Mouse (Mus musculus) liver, embryonic 12.5 days (tissue): Measurements from ENCODE around the gene Abracl. TPM values are rescaled to one million over a fixed set of nuclear protein-coding genes. Genes with fewer than 3 reads are reported as not detected.

Experiments
- ATAC-seq: fragments of 200-750 bp; cut with Nextera tagmentation; 2 replicates; pipeline ENCODE4 v1.8.0; 2017; ENCODE audit warnings: moderate number of reproducible peaks, mild to moderate bottlenecking, moderate library complexity
- H3K27ac ChIP-seq: fragments of 300-500 bp; sonication (generic); 2 replicates; pipeline ENCODE4 v1.5.1; 2016; ENCODE audit warnings: mild to moderate bottlenecking
- H3K27me3 ChIP-seq: fragments of 300-500 bp; sonication (generic); replicated peaks from 2 replicates; pipeline ENCODE4 v1.6.1; 2016; ENCODE audit warnings: mild to moderate bottlenecking, moderate library complexity
- H3K36me3 ChIP-seq: fragments of 300-500 bp; sonication (generic); 2 replicates; pipeline ENCODE4 v1.6.1; 2016; ENCODE audit warnings: mild to moderate bottlenecking, moderate library complexity
- H3K4me1 ChIP-seq: fragments of 300-500 bp; sonication (generic); 2 replicates; pipeline ENCODE4 v1.6.1; 2016
- H3K4me2 ChIP-seq: fragments of 300-500 bp; sonication (generic); 2 replicates; pipeline ENCODE4 v1.6.1; 2016; ENCODE audit warnings: mild to moderate bottlenecking, moderate library complexity
- H3K4me3 ChIP-seq: fragments of 300-500 bp; sonication (generic); 2 replicates; pipeline ENCODE4 v1.5.1; 2016; ENCODE audit warnings: mild to moderate bottlenecking, moderate library complexity
- H3K9ac ChIP-seq: fragments of 300-500 bp; sonication (generic); 2 replicates; pipeline ENCODE4 v1.6.1; 2016; ENCODE audit warnings: mild to moderate bottlenecking, moderate library complexity
- H3K9me3 ChIP-seq: fragments of 300-500 bp; sonication (generic); replicated peaks from 2 replicates; pipeline ENCODE4 v1.6.1; 2016; ENCODE audit warnings: mild to moderate bottlenecking, moderate library complexity
- WGBS: fragments of 180-500 bp; shearing (Covaris S2); methylation state at CpG from one replicate; pipeline ENCODE4 v1.1.7; 2016; ENCODE audit not compliant: insufficient replicate concordance; 5-methylcytosine and 5-hydroxymethylcytosine counted together
- polyA plus RNA-seq: library from polyadenylated mRNA; unstranded; fragments of >200 nt; fragmentation: Nextera tagmentation; extraction: Ambion mirVana; gene quantifications from 2 replicates; pipeline ENCODE4 v1.2.1, GENCODE M21; 2016

Abracl gene
- polyA plus RNA-seq, 1 experiment from 2014 or later, result 77.1 TPM

- Histone ChIP-seq H3K27me3 (no peaks in the 10 kb centered on the region), H3K4me3 (no peak overlapping the region), H3K9me3 (no peaks in the 10 kb centered on the region), H3K36me3 (peaks cover 24% of the 10 kb centered on the region), H3K4me2 (no peak overlapping the region), H3K4me1 (peaks cover 15% of the 10 kb centered on the region), H3K9ac (no peak overlapping the region), H3K27ac (no peak overlapping the region)
- no peak for ATAC-seq
- 84% methylated on average over 7 of the region's 7 CpGs for WGBS
Measured at GRCm38 (mm10) chr10:18020443-18020842, 2.6 kb downstream of the Abracl start.

- H3K36me3 ChIP-seq, result peaks cover 34% of the 10 kb centered on the region
- WGBS, result 80% methylated on average over 5 of the region's 5 CpGs
Measured at GRCm38 (mm10) chr10:18011761-18012160, 11.3 kb downstream of the Abracl start.

GRCm38 (mm10) chr10:18009744-18010143, 13.3 kb downstream of the Abracl start:
- Histone ChIP-seq H3K4me3 (no peak overlapping the region), H3K27me3 (no peaks in the 10 kb centered on the region), H3K36me3 (peaks cover 23% of the 10 kb centered on the region), H3K4me2 (no peak overlapping the region), H3K27ac (no peak overlapping the region), H3K9me3 (no peaks in the 10 kb centered on the region), H3K9ac (no peak overlapping the region), H3K4me1 (no peaks in the 10 kb centered on the region)
- ATAC-seq, result no peak
- WGBS, result 64% methylated on average over 1 of the region's 1 CpGs

More at GRCm38 (mm10) chr10:18011761-18012160, 11.3 kb downstream of the Abracl start:
- Histone ChIP-seq H3K9me3 (no peaks in the 10 kb centered on the region), H3K27ac (no peak overlapping the region), H3K4me1 (no peaks in the 10 kb centered on the region), H3K4me3 (no peak overlapping the region), H3K9ac (no peak overlapping the region), H3K27me3 (no peaks in the 10 kb centered on the region), H3K4me2 (no peak overlapping the region)
- no peak for ATAC-seq

- Histone ChIP-seq H3K9me3 (no peaks in the 10 kb centered on the region), H3K9ac (no peak overlapping the region), H3K4me2 (no peak overlapping the region), H3K4me1 (no peaks in the 10 kb centered on the region), H3K27ac (no peak overlapping the region), H3K36me3 (peaks cover 15% of the 10 kb centered on the region; the same call in 1 of the 2 replicates), H3K4me3 (no peak overlapping the region), H3K27me3 (no peaks in the 10 kb centered on the region)
- no peak for ATAC-seq
Measured at GRCm38 (mm10) chr10:18008118-18008517, 15.0 kb downstream of the Abracl start.

GRCm38 (mm10) chr10:18007243-18007642, 15.8 kb downstream of the Abracl start:
- H3K4me1 ChIP-seq, result no peaks in the 10 kb centered on the region
- peaks cover 15% of the 10 kb centered on the region; the same call in 1 of the 2 replicates for H3K36me3 ChIP-seq
- H3K27me3 ChIP-seq, result no peaks in the 10 kb centered on the region
- ATAC-seq, result no peak
- no peak overlapping the region for H3K27ac ChIP-seq
- 70% methylated on average over 3 of the region's 3 CpGs for WGBS
- H3K4me3 ChIP-seq, result no peak overlapping the region
- no peaks in the 10 kb centered on the region for H3K9me3 ChIP-seq
- H3K4me2 ChIP-seq, result no peak overlapping the region
- H3K9ac ChIP-seq, result no peak overlapping the region

- Histone ChIP-seq H3K27ac (no peak overlapping the region), H3K27me3 (no peaks in the 10 kb centered on the region), H3K4me1 (no peaks in the 10 kb centered on the region), H3K9ac (no peak overlapping the region), H3K4me3 (no peak overlapping the region), H3K4me2 (no peak overlapping the region), H3K9me3 (no peaks in the 10 kb centered on the region), H3K36me3 (peaks cover 15% of the 10 kb centered on the region; the same call in 1 of the 2 replicates)
- 78% methylated on average over 1 of the region's 1 CpGs for WGBS
- no peak for ATAC-seq
Measured at GRCm38 (mm10) chr10:18006756-18007155, 16.3 kb downstream of the Abracl start.

GRCm38 (mm10) chr10:18005136-18005955, 17.7 kb downstream of the Abracl start:
- H3K27me3 ChIP-seq, result no peaks in the 10 kb centered on the region
- H3K27ac ChIP-seq, result no peak overlapping the region
- peaks cover 8% of the 10 kb centered on the region; the same call in 1 of the 2 replicates for H3K36me3 ChIP-seq
- ATAC-seq, result no peak
- no peaks in the 10 kb centered on the region for H3K4me1 ChIP-seq
- H3K9ac ChIP-seq, result no peak overlapping the region
- no peak overlapping the region for H3K4me2 ChIP-seq
- no peaks in the 10 kb centered on the region for H3K9me3 ChIP-seq
- no peak overlapping the region for H3K4me3 ChIP-seq
- 68% methylated on average over 7 of the region's 7 CpGs for WGBS

GRCm38 (mm10) chr10:18003966-18004637, 19.0 kb downstream of the Abracl start:
- H3K36me3 ChIP-seq, result 0 out of 2 replicates have a peak, but pooled peaks cover 1% of the 10 kb centered on the region

GRCm38 (mm10) chr10:17990576-17990975, 32.5 kb downstream of the Abracl start:
- H3K36me3 ChIP-seq, result no peaks in the 10 kb centered on the region
- H3K4me3 ChIP-seq, result no peak overlapping the region
- no peak for ATAC-seq
- H3K9ac ChIP-seq, result no peak overlapping the region
- H3K27me3 ChIP-seq, result no peaks in the 10 kb centered on the region
- H3K4me1 ChIP-seq, result no peaks in the 10 kb centered on the region
- H3K27ac ChIP-seq, result no peak overlapping the region
- H3K4me2 ChIP-seq, result no peak overlapping the region
- no peaks in the 10 kb centered on the region for H3K9me3 ChIP-seq
- 58% methylated on average over 4 of the region's 4 CpGs for WGBS

More at GRCm38 (mm10) chr10:18003966-18004637, 19.0 kb downstream of the Abracl start:
- Histone ChIP-seq H3K27me3 (no peaks in the 10 kb centered on the region), H3K27ac (no peak overlapping the region), H3K4me2 (no peak overlapping the region), H3K9ac (no peak overlapping the region), H3K4me3 (no peak overlapping the region), H3K9me3 (no peaks in the 10 kb centered on the region), H3K4me1 (no peaks in the 10 kb centered on the region)
- 72% methylated on average over 12 of the region's 12 CpGs for WGBS
- no peak for ATAC-seq

- H3K9me3 ChIP-seq, result no peaks in the 10 kb centered on the region
- no peak overlapping the region for H3K9ac ChIP-seq
- ATAC-seq, result no peak
- H3K27me3 ChIP-seq, result no peaks in the 10 kb centered on the region
- H3K4me2 ChIP-seq, result no peak overlapping the region
- 51% methylated on average over 6 of the region's 6 CpGs for WGBS
- no peak overlapping the region for H3K27ac ChIP-seq
- H3K4me1 ChIP-seq, result no peaks in the 10 kb centered on the region
- H3K36me3 ChIP-seq, result no peaks in the 10 kb centered on the region
- H3K4me3 ChIP-seq, result no peak overlapping the region
Measured at GRCm38 (mm10) chr10:17989136-17989535, 34.0 kb downstream of the Abracl start.

- Histone ChIP-seq H3K27me3 (no peaks in the 10 kb centered on the region), H3K4me1 (no peaks in the 10 kb centered on the region), H3K4me2 (no peak overlapping the region), H3K36me3 (no peaks in the 10 kb centered on the region), H3K4me3 (no peak overlapping the region), H3K9me3 (no peaks in the 10 kb centered on the region), H3K9ac (no peak overlapping the region), H3K27ac (no peak overlapping the region)
- no peak for ATAC-seq
- 64% methylated on average over 8 of the region's 8 CpGs for WGBS
Measured at GRCm38 (mm10) chr10:17987823-17988423, 35.2 kb downstream of the Abracl start.

GRCm38 (mm10) chr10:17983313-17983712, 39.8 kb downstream of the Abracl start:
- Histone ChIP-seq H3K9me3 (no peaks in the 10 kb centered on the region), H3K4me1 (no peaks in the 10 kb centered on the region), H3K9ac (no peak overlapping the region), H3K4me2 (no peak overlapping the region), H3K27me3 (no peaks in the 10 kb centered on the region), H3K27ac (no peak overlapping the region), H3K36me3 (no peaks in the 10 kb centered on the region), H3K4me3 (no peak overlapping the region)
- 74% methylated on average over 2 of the region's 2 CpGs for WGBS
- ATAC-seq, result no peak
